Mouse (Mus musculus): ENCODE data around the gene Ociad2. TPM values are rescaled to one million over a fixed set of nuclear protein-coding genes. Genes with fewer than 3 reads are reported as not detected.
"Not testable (repeated sequence)": the region's sequence is repeated elsewhere in the genome, so short reads cannot be mapped to it uniquely, and the experiment has no call there.

Ociad2 gene
- total RNA-seq, 2 experiments from 2014 or later: 2.5 to 4.7 TPM

DNA sequence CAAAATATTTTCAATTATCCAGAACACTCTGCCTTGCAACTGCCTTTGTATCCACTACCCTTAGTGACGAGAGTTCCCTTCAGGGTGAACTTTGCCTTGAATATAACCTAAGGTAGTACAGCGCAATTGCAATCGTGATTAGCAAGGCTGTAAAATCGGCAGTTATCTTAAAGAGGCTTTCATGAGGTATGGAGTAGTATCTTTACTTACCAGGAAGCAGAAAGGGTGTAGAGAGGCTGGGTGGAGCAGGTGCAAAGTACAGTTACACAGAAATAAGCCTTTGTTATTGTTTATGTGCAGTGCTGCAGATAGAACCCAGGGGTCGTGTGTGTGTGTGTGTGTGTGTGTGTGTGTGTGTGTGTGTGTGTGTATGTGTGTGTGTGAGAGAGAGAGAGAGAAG lies 14.6 kb upstream of the Ociad2 start:
- ATAC-seq (replicated peaks; ENCODE audit: low FRiP score, low TSS enrichment, poor library complexity, severe bottlenecking): peak; percentile 90

- peak; percentile 44; the same call in 1 of the 2 replicates for ATAC-seq (replicated peaks; ENCODE audit: low FRiP score, low TSS enrichment, poor library complexity, severe bottlenecking)
These were observed 13.2 kb upstream of the Ociad2 start for GRCm38 (mm10) chr5:73353978-73354377.

GRCm38 (mm10) chr5:73353519-73353918 lies 12.7 kb upstream of the Ociad2 start:
- ATAC-seq (replicated peaks; ENCODE audit: low FRiP score, low TSS enrichment, poor library complexity, severe bottlenecking): no peak

DNA sequence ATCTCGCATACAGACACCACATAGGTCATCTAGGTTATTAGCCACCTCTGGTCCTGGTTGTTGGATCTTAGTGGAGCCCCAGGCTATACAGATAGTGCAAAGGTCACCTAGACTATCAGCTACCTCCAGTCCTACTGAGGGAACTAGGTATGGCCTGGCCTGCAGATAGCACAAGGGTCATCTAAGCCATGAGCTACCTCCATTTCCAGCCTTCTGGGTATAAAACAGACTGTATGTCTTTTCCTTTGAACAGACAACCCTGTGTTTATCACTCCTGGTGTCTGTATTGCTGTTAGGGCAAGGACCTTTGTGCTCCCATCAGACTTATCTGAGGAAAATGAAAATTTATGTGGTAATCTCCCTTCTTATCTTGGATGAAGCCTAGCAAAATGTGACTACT lies 11.0 kb upstream of the Ociad2 start:
- no peak for ATAC-seq (replicated peaks; ENCODE audit: low FRiP score, low TSS enrichment, poor library complexity, severe bottlenecking)

GRCm38 (mm10) chr5:73349514-73349913 lies 8.7 kb upstream of the Ociad2 start:
- ATAC-seq (replicated peaks; ENCODE audit: low FRiP score, low TSS enrichment, poor library complexity, severe bottlenecking): no peak

- no peak for ATAC-seq (replicated peaks; ENCODE audit: low FRiP score, low TSS enrichment, poor library complexity, severe bottlenecking)
These were observed 4.4 kb upstream of the Ociad2 start for GRCm38 (mm10) chr5:73345254-73345653.

GRCm38 (mm10) chr5:73344310-73344709 lies 3.5 kb upstream of the Ociad2 start:
- ATAC-seq (replicated peaks; ENCODE audit: low FRiP score, low TSS enrichment, poor library complexity, severe bottlenecking): no peak

- no peak for ATAC-seq (replicated peaks; ENCODE audit: low FRiP score, low TSS enrichment, poor library complexity, severe bottlenecking)
These were observed 2.0 kb upstream of the Ociad2 start for GRCm38 (mm10) chr5:73342701-73343355.

DNA sequence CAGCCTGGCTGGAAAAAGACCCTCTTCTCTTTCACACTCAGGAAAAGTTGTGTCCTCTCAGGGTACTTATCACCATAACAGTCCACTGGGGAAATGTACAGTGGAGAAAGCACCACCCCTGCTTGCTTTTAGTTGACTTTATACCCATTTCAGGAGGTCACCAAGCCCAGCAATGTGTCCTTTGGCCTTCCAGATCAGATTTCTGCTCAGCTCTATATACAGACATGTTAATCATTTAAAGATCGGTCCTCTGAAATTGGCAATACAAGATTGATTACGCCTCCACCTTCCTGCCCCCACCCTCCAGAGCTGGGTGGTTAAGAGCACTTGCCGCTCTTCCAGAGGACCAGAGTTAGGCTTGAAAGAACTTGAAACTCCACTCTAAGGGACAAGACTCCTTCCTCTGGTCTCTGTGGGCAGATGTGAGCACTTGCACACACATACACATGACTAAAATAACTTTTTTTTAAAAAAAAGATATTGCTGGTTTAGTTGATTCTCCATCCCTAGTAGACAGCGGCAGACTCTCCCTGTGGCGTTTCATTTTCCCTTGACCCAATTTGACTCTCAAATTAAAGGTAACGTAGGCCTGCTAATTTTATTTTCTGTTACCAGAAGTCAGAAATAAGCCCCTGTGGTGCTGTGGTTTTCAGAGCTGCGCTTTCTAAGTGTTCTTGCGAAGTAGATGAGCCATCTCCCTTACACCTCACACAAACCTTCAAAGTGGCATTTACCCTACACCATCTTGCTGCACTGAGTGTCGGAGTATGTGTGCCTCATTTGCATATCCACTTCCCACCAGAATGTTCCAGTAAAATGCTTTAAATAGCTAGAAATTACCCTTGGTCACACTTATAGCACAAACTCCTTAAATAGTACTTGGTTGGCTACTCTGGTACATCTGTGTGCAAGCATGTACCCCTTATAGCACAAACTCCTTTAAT lies 777 bp downstream of the Ociad2 start:
- ATAC-seq (replicated peaks; ENCODE audit: low FRiP score, low TSS enrichment, poor library complexity, severe bottlenecking): no peak

DNA sequence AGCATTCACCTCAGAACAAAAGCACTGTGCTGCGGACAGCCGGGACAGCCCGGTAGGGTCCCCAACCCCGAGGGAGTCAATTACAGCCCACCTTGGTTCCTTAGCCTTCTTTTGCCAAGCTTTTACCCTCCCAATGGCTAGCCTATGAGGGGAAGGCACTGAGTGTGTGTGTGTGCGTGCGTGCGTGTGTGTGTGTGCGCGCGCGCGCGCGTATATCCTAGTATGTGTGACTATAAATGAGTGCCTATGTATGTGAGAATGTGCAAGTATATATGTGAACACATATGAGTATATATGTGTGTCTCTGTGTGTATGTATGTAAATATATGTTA lies 2.0 kb downstream of the Ociad2 start:
- no peak for ATAC-seq (replicated peaks; ENCODE audit: low FRiP score, low TSS enrichment, poor library complexity, severe bottlenecking)

- peak; percentile 73 for ATAC-seq (replicated peaks; ENCODE audit: low FRiP score, low TSS enrichment, poor library complexity, severe bottlenecking)
These were observed 2.6 kb downstream of the Ociad2 start for GRCm38 (mm10) chr5:73337961-73338831.

- no peak for ATAC-seq (replicated peaks; ENCODE audit: low FRiP score, low TSS enrichment, poor library complexity, severe bottlenecking)
These were observed 4.4 kb downstream of the Ociad2 start for GRCm38 (mm10) chr5:73336448-73336847.

DNA sequence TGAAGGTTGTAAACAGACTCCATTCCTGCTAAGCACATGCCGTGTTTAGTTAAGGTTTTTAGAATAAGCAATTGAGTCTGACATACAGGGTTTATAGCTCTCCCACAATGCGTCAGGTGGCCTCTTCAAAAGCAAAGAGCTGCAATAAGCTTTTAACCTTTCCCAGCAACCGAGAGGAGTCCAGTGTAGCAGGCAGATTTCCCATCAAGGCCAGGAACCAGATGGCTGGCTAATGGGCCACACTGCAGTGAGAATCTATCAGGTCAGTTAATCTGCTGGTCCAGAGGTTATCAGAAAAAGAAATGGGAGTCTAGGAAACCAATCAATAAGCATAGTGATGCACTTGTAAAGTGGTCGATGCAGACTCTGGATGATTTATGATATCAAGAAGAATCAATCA lies 9.8 kb downstream of the Ociad2 start:
- no peak for ATAC-seq (replicated peaks; ENCODE audit: low FRiP score, low TSS enrichment, poor library complexity, severe bottlenecking)

GRCm38 (mm10) chr5:73324526-73325170 lies 16.2 kb downstream of the Ociad2 start:
- no peak for ATAC-seq (replicated peaks; ENCODE audit: low FRiP score, low TSS enrichment, poor library complexity, severe bottlenecking)

DNA sequence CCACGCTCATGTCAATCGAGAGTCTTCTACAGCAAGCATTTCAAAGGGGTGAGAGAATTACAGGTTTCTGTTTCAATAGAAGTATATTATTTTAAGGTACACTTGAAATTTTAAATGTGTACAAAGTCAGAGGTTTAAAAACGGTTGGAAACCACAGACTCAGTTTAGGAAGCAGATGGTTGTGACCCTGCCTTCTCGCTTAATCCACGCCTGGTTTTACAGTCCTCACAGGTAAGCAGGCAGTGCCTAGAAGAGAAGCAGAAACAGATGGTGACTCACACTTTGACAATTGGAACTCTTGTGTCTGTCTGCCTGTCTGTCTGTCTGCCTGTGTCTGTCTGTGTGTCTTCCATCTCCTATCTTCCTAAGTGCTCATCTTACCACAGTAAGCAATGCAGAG lies 17.2 kb downstream of the Ociad2 start:
- no peak for ATAC-seq (replicated peaks; ENCODE audit: low FRiP score, low TSS enrichment, poor library complexity, severe bottlenecking)

GRCm38 (mm10) chr5:73322684-73323083 lies 18.1 kb downstream of the Ociad2 start:
- not testable (repeated sequence) for ATAC-seq (replicated peaks; ENCODE audit: low FRiP score, low TSS enrichment, poor library complexity, severe bottlenecking)

GRCm38 (mm10) chr5:73319306-73319705 lies 21.5 kb downstream of the Ociad2 start:
- peak; percentile 60 for ATAC-seq (replicated peaks; ENCODE audit: low FRiP score, low TSS enrichment, poor library complexity, severe bottlenecking)

DNA sequence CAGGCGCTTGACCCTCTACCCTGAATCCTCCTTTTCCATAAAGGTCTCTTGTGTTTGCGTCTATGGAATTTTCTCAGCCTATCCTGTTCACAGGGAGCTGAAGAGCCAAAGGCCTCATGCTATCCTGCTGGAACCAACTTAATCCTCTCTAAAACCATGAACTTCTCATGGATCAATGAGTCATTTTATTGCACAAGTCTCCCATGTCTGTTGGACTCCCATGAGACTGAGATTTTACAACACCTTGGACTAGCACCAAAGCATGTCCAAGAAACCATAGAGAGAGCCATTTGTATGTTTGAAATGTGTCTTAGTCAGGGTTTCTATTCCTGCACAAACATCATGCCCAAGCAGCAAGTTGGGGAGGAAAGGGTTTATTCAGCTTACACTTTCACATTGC lies 26.2 kb downstream of the Ociad2 start:
- no peak for ATAC-seq (replicated peaks; ENCODE audit: low FRiP score, low TSS enrichment, poor library complexity, severe bottlenecking)

- ATAC-seq (replicated peaks; ENCODE audit: low FRiP score, low TSS enrichment, poor library complexity, severe bottlenecking): peak; percentile 46; the same call in 1 of the 2 replicates
These were observed 27.2 kb downstream of the Ociad2 start for GRCm38 (mm10) chr5:73313591-73313990.
